Mouse (Mus musculus): Measurements from ENCODE around the gene Palm2. TPM values are rescaled to one million over a fixed set of nuclear protein-coding genes. Genes with fewer than 3 reads are reported as not detected.
A peak's percentile ranks its signal among the peaks of the same experiment; 100 is the strongest.

The Palm2 gene
- total RNA-seq, 1 experiment from 2014 or later, result not detected

- ATAC-seq (ENCODE audit: extremely low read depth, insufficient number of reproducible peaks, low FRiP score, poor library complexity, severe bottlenecking), result no peak
Measured at GRCm38 (mm10) chr4:57682944-57683343, 248.9 kb downstream of the Palm2 start.

GRCm38 (mm10) chr4:57684676-57685215 lies 250.7 kb downstream of the Palm2 start:
- ATAC-seq (ENCODE audit: extremely low read depth, insufficient number of reproducible peaks, low FRiP score, poor library complexity, severe bottlenecking), result no peak

GRCm38 (mm10) chr4:57686736-57687135 lies 252.7 kb downstream of the Palm2 start:
- ATAC-seq (ENCODE audit: extremely low read depth, insufficient number of reproducible peaks, low FRiP score, poor library complexity, severe bottlenecking), result no peak

- no peak for ATAC-seq (ENCODE audit: extremely low read depth, insufficient number of reproducible peaks, low FRiP score, poor library complexity, severe bottlenecking)
Measured at GRCm38 (mm10) chr4:57687583-57687982, 253.5 kb downstream of the Palm2 start.

- no peak for ATAC-seq (ENCODE audit: extremely low read depth, insufficient number of reproducible peaks, low FRiP score, poor library complexity, severe bottlenecking)
Measured at GRCm38 (mm10) chr4:57688131-57688530, 254.1 kb downstream of the Palm2 start.

GRCm38 (mm10) chr4:57690001-57690400 lies 256.0 kb downstream of the Palm2 start:
- no peak for ATAC-seq (ENCODE audit: extremely low read depth, insufficient number of reproducible peaks, low FRiP score, poor library complexity, severe bottlenecking)

- ATAC-seq (ENCODE audit: extremely low read depth, insufficient number of reproducible peaks, low FRiP score, poor library complexity, severe bottlenecking), result no peak
Measured at GRCm38 (mm10) chr4:57690805-57691204, 256.8 kb downstream of the Palm2 start.

- no peak for ATAC-seq (ENCODE audit: extremely low read depth, insufficient number of reproducible peaks, low FRiP score, poor library complexity, severe bottlenecking)
Measured at GRCm38 (mm10) chr4:57694356-57695136, 260.5 kb downstream of the Palm2 start.

- ATAC-seq (ENCODE audit: extremely low read depth, insufficient number of reproducible peaks, low FRiP score, poor library complexity, severe bottlenecking), result no peak
Measured at GRCm38 (mm10) chr4:57696955-57697354, 262.9 kb downstream of the Palm2 start.

- ATAC-seq (ENCODE audit: extremely low read depth, insufficient number of reproducible peaks, low FRiP score, poor library complexity, severe bottlenecking), result no peak
Measured at GRCm38 (mm10) chr4:57697918-57698611, 264.0 kb downstream of the Palm2 start.

GRCm38 (mm10) chr4:57701576-57701975 lies 267.5 kb downstream of the Palm2 start:
- ATAC-seq (ENCODE audit: extremely low read depth, insufficient number of reproducible peaks, low FRiP score, poor library complexity, severe bottlenecking), result no peak

- no peak for ATAC-seq (ENCODE audit: extremely low read depth, insufficient number of reproducible peaks, low FRiP score, poor library complexity, severe bottlenecking)
Measured at GRCm38 (mm10) chr4:57703574-57704470, 269.8 kb downstream of the Palm2 start.

- ATAC-seq (ENCODE audit: extremely low read depth, insufficient number of reproducible peaks, low FRiP score, poor library complexity, severe bottlenecking), result peak; percentile 84; the same call in 1 of the 2 replicates
Measured at GRCm38 (mm10) chr4:57704575-57704974, 270.5 kb downstream of the Palm2 start.

- ATAC-seq (ENCODE audit: extremely low read depth, insufficient number of reproducible peaks, low FRiP score, poor library complexity, severe bottlenecking), result no peak
Measured at GRCm38 (mm10) chr4:57715849-57716248, 281.8 kb downstream of the Palm2 start.

- ATAC-seq (ENCODE audit: extremely low read depth, insufficient number of reproducible peaks, low FRiP score, poor library complexity, severe bottlenecking), result no peak
Measured at GRCm38 (mm10) chr4:57716735-57717134, 282.7 kb downstream of the Palm2 start.

- ATAC-seq (ENCODE audit: extremely low read depth, insufficient number of reproducible peaks, low FRiP score, poor library complexity, severe bottlenecking), result no peak
Measured at GRCm38 (mm10) chr4:57717354-57717753, 283.3 kb downstream of the Palm2 start, which contains the start of gene Akap2. Gene Akap2 (plus strand): TSS chr4:57717657.

- no peak for ATAC-seq (ENCODE audit: extremely low read depth, insufficient number of reproducible peaks, low FRiP score, poor library complexity, severe bottlenecking)
Measured at GRCm38 (mm10) chr4:57719370-57719769, 285.3 kb downstream of the Palm2 start.

- peak; percentile 42; the same call in 1 of the 2 replicates for ATAC-seq (ENCODE audit: extremely low read depth, insufficient number of reproducible peaks, low FRiP score, poor library complexity, severe bottlenecking)
Measured at GRCm38 (mm10) chr4:57720869-57721361, 286.9 kb downstream of the Palm2 start.

GRCm38 (mm10) chr4:57722296-57722695 lies 288.2 kb downstream of the Palm2 start:
- ATAC-seq (ENCODE audit: extremely low read depth, insufficient number of reproducible peaks, low FRiP score, poor library complexity, severe bottlenecking), result no peak
